Mouse (Mus musculus) adrenal gland, adult (tissue): ENCODE results near the gene Fabp1.

Experiments used
- DNase-seq, 2 experiments: peaks; one replicate each; pipeline ENCODE4 v3.0.0; 2022 to 2023; ENCODE audit warnings: low spot score in 1 of 2; ENCODE audit not compliant: inconsistent age in 2 of 2

The Fabp1 gene

DNA sequence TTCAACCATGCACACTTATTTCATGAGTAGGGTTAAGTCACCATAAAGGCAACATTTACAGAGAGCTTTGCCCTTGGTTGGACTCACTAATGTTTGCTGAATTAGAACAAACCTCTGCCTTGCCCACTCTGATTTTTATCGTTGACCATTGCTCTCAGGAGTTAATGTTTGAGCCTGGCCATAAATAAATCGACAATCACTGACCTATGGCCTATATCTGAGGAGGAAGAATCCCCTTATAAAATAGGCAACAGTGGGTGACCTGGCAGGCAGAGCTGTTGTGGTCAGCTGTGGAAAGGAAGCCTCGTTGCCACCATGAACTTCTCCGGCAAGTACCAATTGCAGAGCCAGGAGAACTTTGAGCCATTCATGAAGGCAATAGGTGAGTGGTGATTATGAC, at the start of gene Fabp1:
Fabp1 (plus strand) TSS at position 216 of the 400 bp plus-strand sequence.
- no peak for DNase-seq

DNA sequence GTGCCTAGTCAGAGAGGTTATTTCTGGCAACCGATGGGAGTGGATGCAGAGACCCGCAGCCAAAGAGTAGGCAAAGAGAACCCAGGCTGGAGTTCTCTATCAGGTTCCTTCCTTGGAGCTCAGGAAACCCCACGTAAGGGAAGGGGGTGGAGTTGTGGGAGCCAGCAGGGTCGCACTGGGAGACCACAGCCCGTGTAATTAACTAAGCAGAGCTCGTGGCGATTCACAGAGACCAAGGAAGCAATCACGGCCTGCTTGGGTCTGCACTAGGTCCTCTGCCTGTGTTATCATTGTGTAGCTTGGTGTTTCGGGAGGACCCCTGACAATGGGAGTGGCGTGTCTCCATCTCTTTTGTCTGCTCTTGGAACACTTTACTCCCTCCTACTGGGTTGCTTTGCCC, 48.5 kb upstream of the Fabp1 start:
- DNase-seq = no peak

DNA sequence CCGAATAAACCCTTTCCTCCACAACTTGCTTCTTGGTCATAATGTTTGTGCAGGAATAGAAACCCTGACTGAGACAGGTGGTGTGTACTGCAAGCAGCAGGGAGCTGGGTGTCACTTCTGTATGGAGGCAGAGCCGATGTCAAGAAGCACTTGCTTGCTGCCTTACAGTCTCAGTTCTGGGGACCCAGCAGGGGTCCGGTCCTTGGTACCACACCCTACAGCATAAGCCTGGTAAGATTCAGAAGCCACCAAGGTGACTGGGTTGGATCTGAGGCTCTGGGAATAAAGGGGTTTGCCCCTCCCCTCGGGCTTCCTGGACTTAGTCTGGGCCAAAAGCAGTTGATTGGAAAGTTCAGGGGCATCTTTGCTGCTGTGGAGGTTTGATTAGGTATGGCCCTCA, 46.1 kb upstream of the Fabp1 start:
- no peak for DNase-seq

DNA sequence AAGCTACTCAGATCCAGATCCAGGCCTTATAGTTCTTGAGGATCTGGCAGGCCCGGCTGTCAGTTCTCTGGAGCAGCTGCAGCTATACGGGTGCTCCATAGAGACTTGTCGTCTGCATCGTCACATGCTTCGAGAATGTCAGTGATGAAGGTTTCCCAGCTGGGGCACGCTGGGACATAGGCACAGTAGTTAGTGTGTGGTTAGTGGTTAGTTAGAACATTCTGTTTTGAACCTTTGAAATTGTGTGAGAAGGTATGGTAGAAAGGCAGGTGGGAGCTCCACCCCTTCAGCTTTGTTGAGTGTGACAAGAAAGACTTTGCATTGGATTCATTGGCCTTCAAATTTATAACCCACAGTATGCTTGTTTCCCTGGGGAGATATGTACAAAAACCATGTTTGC, 44.8 kb upstream of the Fabp1 start:
- no peak for DNase-seq

DNA sequence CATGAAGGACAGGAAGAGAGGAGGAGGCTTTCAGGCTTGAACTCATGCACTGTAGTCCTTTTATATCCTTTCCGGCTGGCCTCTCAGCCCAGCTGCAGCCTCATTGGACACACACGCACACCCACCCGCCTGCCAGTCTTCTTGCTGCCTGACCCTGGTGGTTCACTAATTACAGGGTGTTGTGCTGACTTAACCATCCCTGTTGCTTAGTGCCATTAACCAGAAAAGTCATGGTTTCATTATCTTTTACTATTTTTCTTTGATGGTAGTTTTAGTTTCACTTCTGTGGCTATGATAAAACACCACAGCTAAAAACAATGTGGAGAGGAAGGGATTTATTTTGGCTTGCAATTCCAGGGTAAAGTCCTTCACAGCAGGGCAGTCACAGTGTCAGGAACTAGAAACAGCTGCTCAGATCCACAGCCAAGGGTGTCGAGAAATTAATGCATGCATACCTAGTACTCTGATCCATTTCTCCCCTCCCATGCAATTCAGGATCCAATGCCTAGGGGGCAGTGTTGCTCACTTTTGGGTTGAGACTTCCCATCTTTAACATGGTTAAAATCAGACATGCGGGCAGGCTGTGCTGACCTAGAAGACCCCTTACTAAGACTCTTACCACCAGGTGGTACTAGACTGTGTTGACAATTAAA, 42.8 kb upstream of the Fabp1 start:
- peak in 1 of 2 experiments; percentile 64 for DNase-seq

DNA sequence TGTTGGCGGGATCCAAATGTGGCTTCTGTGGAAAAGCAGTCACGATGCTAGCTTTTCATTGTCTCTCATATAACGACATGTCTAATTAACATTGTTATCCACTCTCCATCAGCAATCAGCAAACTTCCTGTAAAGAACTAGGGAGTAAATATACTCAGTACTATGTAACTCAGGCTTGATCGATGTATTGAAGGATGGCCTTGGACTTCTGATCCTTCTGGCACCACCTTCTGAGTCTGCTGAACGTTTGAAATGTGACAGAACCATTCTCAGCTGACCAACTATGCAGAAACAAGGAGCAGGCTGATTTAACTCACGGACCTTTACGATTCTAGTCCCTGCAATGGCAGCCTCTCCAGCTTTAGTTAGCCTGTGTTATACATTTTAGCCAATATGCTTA, 38.3 kb upstream of the Fabp1 start:
- DNase-seq = no peak

DNA sequence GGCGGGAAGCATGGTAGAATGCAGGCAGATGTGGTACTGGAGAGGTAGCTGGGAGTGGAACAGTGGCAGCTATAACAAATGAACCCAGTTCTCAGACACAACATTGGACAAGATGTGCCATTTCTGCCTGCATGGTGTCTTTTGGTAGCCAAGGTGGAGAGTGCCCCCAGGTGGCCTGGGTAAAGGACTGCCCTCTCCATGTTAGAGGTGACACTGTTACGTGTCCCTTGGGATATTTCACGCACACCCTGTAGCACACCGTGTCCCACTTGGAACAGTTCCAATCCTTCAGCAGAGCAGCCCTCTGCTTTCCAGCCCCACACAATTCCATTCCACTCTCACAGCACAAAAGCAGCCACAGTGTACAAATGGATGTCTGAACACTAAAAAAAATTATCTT, 37.4 kb upstream of the Fabp1 start:
- peak in 1 of 2 experiments; percentile 51 for DNase-seq

DNA sequence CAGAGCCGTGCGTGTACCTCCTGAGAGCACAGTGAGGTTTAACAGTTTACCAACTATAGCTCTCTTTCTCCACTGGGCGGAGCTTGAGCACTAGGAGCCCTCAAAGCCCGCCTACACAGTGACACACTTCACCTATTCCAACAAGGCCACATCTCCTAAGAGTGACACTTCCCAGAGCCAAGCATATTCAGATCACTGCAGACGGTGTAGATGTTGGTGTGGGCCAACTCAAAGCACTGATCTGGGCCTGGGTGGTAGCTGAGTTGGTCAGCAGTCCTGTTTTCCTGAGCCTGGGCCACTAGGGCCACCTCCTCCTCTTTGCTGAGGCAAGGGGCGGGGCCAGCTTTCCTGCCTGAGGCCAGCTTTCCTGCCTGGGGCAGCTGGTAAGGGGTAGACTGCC, 35.2 kb upstream of the Fabp1 start:
- DNase-seq = no peak

DNA sequence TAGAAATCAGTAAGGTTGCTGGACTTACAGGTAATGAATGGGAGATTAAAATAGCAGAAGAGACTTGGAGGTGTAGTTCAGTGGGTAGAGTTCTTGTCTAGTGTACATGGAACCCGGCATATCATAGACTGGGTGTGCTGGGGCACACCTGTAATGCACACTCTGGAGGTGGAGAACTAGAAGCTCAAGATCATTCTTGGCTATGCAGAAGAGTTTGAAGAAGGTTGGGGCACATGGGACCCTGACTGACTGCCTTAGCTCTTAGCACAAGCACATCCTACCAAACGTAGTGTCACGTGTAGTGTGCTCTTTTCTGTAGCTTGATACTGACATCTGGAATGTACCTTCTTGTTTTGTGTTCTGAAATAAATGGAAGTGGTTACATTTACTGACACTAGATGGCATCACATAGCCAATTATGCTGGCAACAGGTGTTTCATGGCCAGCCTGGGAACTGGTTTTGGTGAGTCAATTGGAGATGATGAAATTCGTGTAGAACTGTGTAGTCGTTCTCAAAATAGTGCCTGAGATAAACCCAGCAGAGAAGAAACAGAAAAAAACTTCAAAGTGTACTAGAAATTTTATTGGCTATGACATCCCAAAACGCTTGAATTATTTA, 33.0 kb upstream of the Fabp1 start:
- peak in 1 of 2 experiments; percentile 72 for DNase-seq

DNA sequence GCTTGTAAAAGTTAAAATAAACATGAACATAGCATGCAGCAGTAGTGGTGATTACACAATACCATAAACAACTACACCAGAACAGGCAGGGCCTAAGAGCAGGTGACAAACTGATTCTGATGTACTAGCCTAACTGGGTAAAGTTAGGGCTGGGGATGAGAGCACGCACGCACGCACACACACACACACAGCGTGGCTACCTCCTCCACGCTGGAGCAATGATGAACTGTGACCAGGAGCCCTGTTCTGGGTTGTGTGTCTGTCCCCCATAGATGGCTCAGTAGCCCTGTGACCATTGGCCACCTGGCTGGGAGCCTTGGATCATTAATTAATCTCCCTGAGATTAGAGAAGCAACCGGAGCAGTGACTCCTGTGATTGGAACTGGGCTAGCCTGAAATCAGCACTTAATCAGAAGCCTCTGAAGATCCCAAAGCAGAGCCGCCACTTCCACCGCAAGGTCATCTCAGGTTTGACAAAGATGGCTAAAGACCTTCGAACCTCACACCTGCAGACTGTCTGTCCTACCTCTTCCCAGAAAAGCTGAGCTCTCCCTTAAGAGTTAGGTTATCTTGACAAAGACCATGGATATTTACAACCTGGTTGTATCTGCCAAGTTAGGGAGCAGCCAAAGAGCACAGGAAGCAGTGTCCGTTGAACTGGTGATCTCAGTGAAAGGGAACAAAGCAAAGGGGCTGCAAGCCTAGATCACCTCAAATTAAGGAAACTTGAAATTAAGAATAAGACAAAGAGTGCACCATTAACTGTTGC, 26.6 kb upstream of the Fabp1 start:
- DNase-seq = no peak

DNA sequence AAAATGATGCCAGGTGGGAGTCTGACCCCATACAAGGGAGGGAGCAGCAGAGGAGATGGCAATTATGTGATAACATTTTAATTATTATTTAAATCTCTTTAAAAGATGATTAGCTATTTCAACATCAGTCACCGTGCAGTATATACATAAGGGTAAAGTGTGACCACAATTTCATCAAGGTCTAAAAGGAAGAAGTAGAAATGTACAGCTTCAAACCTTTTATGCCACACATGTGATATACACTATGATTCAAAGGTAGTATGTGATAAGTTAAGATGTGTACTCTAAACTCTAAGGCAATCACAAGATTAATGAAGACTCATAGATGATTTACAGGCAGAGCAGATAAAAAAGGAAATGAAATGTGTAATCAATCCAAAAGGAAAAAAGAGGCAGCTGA, 19.0 kb upstream of the Fabp1 start:
- no peak for DNase-seq

DNA sequence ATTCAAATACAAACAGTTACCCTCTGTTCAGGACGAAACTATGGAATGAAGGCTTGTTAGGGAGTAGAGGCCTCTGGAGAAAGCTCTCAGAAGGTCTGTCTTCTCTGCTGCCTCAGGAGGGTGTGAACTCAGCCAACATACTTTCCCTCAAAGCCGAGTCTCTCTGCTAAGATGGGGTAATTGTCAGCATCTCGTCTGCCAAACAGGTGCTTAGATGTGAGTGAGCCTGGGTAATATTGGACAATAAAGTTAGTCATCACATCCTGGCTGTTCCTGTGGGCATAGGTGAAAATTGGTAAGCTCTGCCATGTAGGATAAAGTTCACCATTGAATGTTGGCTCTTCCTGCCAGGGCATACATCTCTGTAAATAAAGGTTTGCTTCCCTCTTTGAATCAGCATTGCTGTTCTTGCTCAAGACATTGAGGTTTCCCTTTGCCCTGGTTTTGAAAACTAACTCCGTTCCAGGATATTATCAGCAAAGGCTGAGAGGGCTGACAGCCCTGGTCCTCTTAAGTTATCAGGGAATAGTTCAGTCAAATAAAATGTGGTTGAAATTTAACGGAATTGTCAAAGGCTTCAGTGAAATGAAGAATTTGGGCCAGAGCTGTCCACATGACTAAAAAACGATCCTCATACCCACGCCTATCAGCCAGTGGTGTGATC, 14.6 kb upstream of the Fabp1 start:
- no peak for DNase-seq

DNA sequence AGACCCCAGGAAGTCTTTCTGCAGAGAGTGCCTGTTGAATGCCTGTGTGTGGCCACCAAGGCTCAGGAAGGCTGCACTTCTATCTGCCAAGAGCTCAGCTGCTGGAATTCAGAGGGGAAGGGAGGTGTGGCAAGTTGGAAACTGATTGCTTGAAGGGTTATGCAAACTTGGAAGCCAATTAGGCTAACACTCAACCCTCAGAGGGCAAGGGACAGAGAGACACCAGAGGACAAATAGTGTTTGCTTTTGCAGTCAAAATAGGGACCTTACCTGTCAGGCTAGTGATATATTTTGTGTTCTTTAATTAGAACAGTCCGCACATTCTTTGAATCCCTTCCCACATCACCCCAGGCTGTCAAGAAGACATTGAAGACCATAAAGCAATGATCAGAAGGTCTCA, 10.0 kb upstream of the Fabp1 start:
- no peak for DNase-seq

DNA sequence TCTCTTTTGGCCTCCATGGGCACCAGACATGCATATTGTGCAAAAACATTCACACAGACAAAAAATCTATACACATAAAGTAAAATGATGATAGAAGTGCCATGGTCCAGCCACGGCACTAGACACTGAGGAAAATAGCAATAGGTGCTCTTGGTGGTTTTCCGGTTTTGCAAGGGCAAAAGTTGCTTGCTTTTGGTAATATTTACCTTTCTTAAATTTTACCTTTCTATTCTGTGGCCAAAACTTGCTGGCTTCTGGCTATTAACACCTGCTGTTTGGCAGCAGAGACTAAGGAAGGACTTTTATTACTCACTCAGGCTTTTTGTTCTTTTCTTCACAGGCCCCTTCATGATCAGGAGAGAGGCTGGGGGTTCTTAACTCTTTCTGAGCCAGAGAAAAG, 9.1 kb upstream of the Fabp1 start:
- no peak for DNase-seq

DNA sequence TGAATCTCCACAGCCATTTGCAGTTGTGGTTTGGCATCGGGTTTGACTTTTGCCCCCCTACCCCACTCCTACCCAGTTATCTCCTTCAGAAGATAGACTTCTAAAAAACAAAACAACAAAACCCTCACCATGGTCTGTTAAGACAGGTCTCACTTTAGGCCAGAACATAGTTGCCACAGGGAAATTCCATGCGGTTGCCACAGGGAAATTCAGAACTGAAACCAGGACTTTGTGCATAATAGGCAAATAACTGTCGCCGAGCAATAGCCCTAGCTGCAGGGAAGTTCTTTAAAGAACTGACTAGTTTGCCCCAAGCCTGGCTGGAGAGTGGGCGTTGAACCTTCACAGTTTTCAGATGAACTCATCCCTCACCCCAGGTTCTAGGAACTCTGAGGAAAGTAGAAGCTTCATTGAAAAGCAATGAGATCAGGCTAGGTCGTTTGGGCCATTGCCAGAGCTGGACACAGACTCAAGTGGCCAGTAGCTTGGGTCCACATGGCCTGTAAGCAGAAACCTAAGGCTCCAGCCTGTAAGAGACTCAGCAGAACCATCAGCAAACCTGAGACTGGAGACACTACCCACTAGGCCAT, 6.4 kb upstream of the Fabp1 start:
- DNase-seq = no peak

DNA sequence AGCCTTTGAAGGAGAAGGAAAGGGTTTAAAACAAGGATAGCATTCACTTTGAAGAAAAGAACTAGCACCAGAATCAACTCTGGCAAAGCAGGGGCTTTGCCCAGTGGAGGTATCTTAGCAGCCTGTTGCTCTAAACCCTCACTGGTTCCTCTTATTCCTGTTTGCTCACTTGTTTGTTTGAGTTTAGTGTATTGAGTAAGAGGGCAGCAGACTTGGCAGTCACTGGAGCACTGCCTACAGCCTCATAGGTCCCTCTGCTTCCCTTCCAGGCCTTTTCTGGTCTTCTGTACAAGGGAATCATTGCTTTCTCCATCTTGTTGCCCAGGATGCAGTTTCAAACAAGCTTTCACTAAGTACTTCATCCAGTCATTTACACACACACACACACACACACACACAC, 3.5 kb upstream of the Fabp1 start:
- DNase-seq = peak in 1 of 2 experiments; percentile 24

DNA sequence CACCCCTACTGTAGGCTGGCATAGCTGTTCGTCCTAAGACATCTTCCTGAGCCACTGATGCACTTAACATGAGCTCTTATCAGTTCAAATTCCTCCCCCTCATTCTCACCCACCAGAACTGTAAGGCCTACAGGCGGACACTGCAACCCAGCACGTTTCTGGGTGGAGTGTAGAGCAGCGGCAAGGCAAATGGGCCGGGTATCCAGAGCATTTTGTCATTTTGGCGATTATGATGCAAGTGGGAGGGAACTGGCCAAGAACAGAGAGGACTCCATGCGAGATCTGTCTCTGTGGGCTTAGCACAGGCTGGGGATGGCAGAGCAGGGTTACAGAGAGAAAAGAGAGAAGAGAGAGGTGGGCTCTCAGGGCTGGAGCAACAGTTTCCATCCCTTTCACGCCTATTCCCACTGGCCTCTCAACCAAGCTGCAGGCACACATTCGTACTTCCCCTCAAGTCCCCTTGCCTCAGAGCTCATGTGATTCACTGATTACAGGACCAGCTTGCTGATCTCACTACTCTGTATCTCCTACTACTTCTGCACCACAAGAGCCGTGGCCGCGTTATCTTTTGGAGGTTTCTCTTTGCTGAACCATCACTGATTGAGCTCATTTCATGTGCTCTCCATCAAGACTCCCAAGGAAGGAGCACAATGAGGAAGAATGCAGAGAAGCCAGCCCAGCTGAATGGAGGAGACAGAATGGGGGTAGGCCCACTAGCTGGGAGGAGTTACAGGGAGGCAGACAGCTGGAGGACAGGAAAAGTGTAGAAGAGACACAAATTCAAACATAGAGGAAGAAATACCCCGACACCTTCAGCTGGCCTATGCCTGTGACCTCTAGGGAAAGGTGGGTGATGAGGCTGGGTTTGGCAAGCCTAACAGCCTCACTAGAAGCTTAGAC, 1.7 kb upstream of the Fabp1 start:
- DNase-seq = peak in 1 of 2 experiments; percentile 32

DNA sequence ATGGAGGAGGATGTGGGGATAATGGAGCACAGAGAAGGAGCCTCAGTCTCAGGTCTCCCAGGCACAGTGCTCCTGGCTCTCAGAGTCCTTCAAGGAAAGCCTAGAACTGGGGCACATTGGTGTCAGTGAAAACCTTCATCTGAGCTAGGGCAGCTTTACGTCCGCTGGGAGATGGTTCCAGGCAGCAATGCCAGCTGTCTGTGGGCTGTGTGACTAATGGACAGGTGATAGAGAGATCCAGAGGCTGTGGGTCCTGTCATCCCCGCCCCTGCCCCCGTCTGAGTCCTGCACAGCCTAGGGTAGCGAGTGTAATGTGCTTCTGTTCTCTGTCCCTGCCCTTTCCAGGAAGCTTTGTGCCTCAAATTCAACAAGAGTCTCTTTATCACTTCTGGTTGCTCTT, 2.3 kb downstream of the Fabp1 start:
- no peak for DNase-seq

DNA sequence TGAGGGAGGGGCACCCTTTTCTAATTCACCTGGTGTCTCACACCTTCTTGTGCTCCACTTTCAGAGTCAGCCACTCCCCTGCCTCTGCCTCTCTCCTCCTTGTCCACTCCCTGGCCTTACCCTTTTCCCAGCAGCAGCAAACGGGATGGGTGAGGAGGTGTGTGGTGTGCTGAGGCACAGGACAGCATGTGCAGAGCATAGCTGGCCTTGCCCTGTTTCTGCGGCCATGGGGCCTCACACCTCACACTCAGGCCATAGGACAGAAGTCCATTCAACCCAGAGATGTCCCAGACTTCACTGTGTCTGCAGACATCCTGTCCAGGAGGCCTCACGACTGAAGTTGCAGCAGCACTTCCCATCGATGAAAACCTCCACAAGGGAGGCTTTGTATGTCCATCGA, 4.0 kb downstream of the Fabp1 start:
- no peak for DNase-seq

DNA sequence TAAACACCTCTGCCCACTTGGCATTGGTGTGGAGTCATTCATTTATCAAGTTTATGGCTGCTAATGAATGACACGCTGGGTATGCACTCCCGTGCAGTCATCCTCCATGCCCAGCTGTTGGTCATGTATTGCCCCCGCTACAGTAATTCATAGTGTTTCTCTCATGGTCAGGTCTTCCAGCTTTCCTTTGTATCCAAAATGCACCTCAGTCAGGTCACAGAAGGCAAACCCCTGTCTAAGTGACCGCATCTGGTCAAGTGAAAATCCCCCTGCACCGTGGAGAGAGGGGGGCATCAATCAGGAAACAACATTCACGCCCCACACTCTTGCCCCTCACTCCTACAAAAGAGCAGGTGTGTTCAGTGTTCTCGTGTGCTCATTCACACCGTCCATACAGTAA, 4.5 kb downstream of the Fabp1 start:
- DNase-seq = no peak
